Mouse (Mus musculus) stomach, embryonic 15.5 days (tissue): ENCODE measurements around the gene Ppif. TPM values are rescaled to one million over a fixed set of nuclear protein-coding genes. Genes with fewer than 3 reads are reported as not detected.
A peak's percentile ranks its signal among the peaks of the same experiment; 100 is the strongest.

ENCODE experiments used
- ATAC-seq: fragments of 200-750 bp; cut with Nextera tagmentation; 2 replicates; pipeline ENCODE4 v1.8.0; 2017; ENCODE audit warnings: low read depth, moderate number of reproducible peaks, moderate TSS enrichment; ENCODE audit not compliant: insufficient read depth, low FRiP score
- H3K27ac ChIP-seq: fragments of 300-500 bp; sonication (generic); 2 replicates; pipeline ENCODE4 v1.5.1; 2015; ENCODE audit warnings: mild to moderate bottlenecking, inconsistent platforms
- H3K27me3 ChIP-seq: fragments of 300-500 bp; sonication (generic); replicated peaks from 2 replicates; pipeline ENCODE4 v1.6.1; 2015; ENCODE audit warnings: inconsistent platforms
- H3K36me3 ChIP-seq: fragments of 300-500 bp; sonication (generic); 2 replicates; pipeline ENCODE4 v1.6.1; 2015; ENCODE audit warnings: inconsistent platforms
- H3K4me1 ChIP-seq: fragments of 300-500 bp; sonication (generic); 2 replicates; pipeline ENCODE4 v1.6.1; 2015; ENCODE audit warnings: inconsistent platforms
- H3K4me2 ChIP-seq: fragments of 300-500 bp; sonication (generic); 2 replicates; pipeline ENCODE4 v1.6.1; 2015; ENCODE audit warnings: mild to moderate bottlenecking, inconsistent platforms
- H3K4me3 ChIP-seq: fragments of 300-500 bp; sonication (generic); replicated peaks from 2 replicates; pipeline ENCODE4 v1.5.1; 2015; ENCODE audit warnings: inconsistent platforms
- H3K9ac ChIP-seq: fragments of 300-500 bp; sonication (generic); 2 replicates; pipeline ENCODE4 v1.6.1; 2015; ENCODE audit warnings: inconsistent platforms
- H3K9me3 ChIP-seq: fragments of 300-500 bp; sonication (generic); 2 replicates; pipeline ENCODE4 v1.6.1; 2016; ENCODE audit warnings: inconsistent platforms
- WGBS: fragments of 180-500 bp; shearing (Covaris S2); methylation state at CpG from one replicate; pipeline ENCODE4 v1.1.7; 2015; 5-methylcytosine and 5-hydroxymethylcytosine counted together
- polyA plus RNA-seq: library from polyadenylated mRNA; unstranded; fragments of >200 nt; fragmentation: Nextera tagmentation; extraction: Ambion mirVana; gene quantifications from 2 replicates; pipeline ENCODE4 v1.2.1, GENCODE M21; 2015

The Ppif gene
- polyA plus RNA-seq, 1 experiment from 2014 or later = 47.7 TPM

DNA sequence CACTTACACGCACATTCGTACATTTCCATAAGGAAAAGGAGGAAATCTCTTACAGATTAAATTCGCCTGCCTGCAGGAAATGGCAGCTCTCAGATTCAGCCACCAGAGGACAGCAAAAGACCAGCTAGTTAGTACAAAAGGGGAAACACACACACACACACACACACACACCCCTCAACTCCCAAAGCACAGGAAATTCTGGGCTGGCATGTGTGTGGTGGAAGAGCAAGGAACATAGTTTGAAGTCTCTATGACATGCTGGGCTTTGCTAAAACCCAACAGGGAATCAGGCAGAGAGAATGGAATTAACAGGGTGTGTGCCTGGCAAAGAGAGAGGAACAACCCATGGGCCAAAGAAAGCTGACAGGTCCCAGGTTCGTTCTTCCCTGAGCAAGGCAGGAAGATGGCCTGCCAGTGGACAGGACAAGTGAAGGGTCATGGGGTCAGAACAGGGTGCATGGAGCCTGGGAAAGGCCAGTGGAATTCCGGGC lies 13.8 kb downstream of the Ppif start:
- peak overlapping the region; percentile 73 for H3K27ac ChIP-seq
- no peaks in the 10 kb centered on the region for H3K36me3 ChIP-seq
- WGBS = 56% methylated on average over 5 of the region's 5 CpGs
- H3K4me1 ChIP-seq = peaks cover 43% of the 10 kb centered on the region
- no peak for ATAC-seq
- H3K27me3 ChIP-seq = no peaks in the 10 kb centered on the region
- H3K9ac ChIP-seq = no peak overlapping the region
- H3K9me3 ChIP-seq = no peaks in the 10 kb centered on the region
- no peak overlapping the region for H3K4me2 ChIP-seq
- H3K4me3 ChIP-seq = no peak overlapping the region

DNA sequence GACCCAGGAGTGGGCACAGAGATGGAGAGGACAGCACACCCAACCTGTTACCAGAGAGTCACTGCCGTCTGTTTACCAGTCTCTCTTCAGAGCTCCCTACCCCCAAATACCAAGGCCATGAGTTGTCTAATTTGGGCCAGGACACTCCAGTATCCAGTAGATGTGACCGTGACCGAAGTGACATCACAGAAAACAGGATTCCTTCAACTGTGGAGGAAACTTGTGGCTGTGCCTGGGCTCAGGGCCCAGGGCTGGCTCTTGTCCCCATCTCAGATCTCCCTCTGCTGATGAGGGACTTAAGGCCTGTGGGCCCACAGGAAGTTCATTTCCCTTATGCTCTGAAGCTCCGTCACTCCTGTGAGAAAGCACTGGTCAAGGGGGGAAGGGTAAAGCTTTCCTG lies 14.5 kb downstream of the Ppif start:
- H3K9ac ChIP-seq = no peak overlapping the region; the same call in 1 of the 2 replicates
- H3K4me1 ChIP-seq = peaks cover 43% of the 10 kb centered on the region
- no peaks in the 10 kb centered on the region for H3K9me3 ChIP-seq
- H3K27me3 ChIP-seq = no peaks in the 10 kb centered on the region
- ATAC-seq = no peak
- H3K4me3 ChIP-seq = no peak overlapping the region
- peak overlapping the region; percentile 73 for H3K27ac ChIP-seq
- WGBS = 52% methylated on average over 4 of the region's 4 CpGs
- H3K4me2 ChIP-seq = no peak overlapping the region
- H3K36me3 ChIP-seq = no peaks in the 10 kb centered on the region

DNA sequence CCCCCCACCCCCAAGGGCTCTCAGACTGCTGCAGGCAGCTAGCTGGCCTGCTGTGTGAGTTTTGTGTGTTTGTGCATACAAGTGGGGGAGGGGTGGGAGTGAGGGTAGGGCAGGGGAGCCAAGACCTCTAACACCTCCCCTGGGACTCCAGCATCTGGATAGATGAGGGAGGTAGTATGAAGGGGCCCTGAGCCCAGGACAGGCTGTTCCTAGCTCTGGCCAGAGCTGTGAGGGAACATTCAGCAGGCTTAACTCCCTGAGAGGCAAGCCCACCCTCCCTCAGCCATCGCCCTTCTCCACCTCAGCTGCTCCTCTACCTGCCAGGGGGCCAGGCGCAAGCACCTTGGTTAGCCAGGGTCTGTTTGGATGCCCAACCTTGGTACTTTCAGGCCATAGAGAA lies 15.0 kb downstream of the Ppif start:
- H3K9me3 ChIP-seq = no peaks in the 10 kb centered on the region
- no peak for ATAC-seq
- no peaks in the 10 kb centered on the region for H3K36me3 ChIP-seq
- no peak overlapping the region for H3K4me2 ChIP-seq
- no peaks in the 10 kb centered on the region for H3K27me3 ChIP-seq
- H3K4me1 ChIP-seq = peaks cover 43% of the 10 kb centered on the region
- H3K9ac ChIP-seq = no peak overlapping the region; the same call in 1 of the 2 replicates
- H3K4me3 ChIP-seq = no peak overlapping the region
- WGBS = 80% methylated on average over 2 of the region's 2 CpGs
- peak overlapping the region; percentile 73 for H3K27ac ChIP-seq

- H3K9ac ChIP-seq = no peak overlapping the region
- 31% methylated on average over 4 of the region's 4 CpGs for WGBS
- no peak; the same call in 1 of the 2 replicates for ATAC-seq
- no peaks in the 10 kb centered on the region for H3K36me3 ChIP-seq
- H3K4me2 ChIP-seq = no peak overlapping the region
- H3K9me3 ChIP-seq = no peaks in the 10 kb centered on the region
- no peak overlapping the region for H3K4me3 ChIP-seq
- H3K4me1 ChIP-seq = peaks cover 43% of the 10 kb centered on the region
- H3K27me3 ChIP-seq = no peaks in the 10 kb centered on the region
- H3K27ac ChIP-seq = peak overlapping the region; percentile 83
Observed at GRCm38 (mm10) chr14:25710073-25710472, 16.1 kb downstream of the Ppif start.

DNA sequence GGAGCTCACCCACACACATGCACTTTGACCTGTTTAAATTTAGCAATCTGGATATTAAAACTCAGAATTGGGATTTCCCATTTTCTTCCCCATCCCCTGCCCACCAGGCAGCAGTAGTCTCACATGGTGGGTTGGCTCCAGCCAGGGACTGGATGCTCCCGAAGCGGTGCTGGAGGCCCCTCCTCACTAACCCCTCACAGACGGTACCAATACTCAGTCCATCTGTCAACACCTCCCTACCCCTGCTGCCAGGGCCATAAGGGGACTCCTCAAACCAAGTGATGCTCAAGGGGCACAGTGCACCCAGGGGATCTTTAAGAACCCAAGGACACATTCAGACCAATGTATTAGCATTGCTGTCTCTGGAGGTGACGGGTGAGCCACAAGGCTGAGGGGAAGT lies 16.7 kb downstream of the Ppif start:
- Histone ChIP-seq H3K9ac (no peak overlapping the region), H3K27me3 (no peaks in the 10 kb centered on the region), H3K4me2 (peak overlapping the region; percentile 16; the same call in 1 of the 2 replicates), H3K4me3 (no peak overlapping the region), H3K27ac (peak overlapping the region; percentile 83), H3K36me3 (no peaks in the 10 kb centered on the region), H3K9me3 (no peaks in the 10 kb centered on the region), H3K4me1 (peaks cover 43% of the 10 kb centered on the region)
- ATAC-seq = no peak
- 52% methylated on average over 4 of the region's 4 CpGs for WGBS

- H3K4me2 ChIP-seq = peak overlapping the region; percentile 16
- no peaks in the 10 kb centered on the region for H3K27me3 ChIP-seq
- H3K36me3 ChIP-seq = no peaks in the 10 kb centered on the region
- WGBS = 19% methylated on average over 7 of the region's 7 CpGs
- H3K27ac ChIP-seq = peak overlapping the region; percentile 83
- peak; percentile 68 for ATAC-seq
- no peak overlapping the region for H3K9ac ChIP-seq
- H3K9me3 ChIP-seq = no peaks in the 10 kb centered on the region
- H3K4me1 ChIP-seq = peaks cover 43% of the 10 kb centered on the region
- no peak overlapping the region for H3K4me3 ChIP-seq
Observed at GRCm38 (mm10) chr14:25711177-25711576, 17.2 kb downstream of the Ppif start.

- no peak overlapping the region for H3K4me3 ChIP-seq
- peak overlapping the region; percentile 16; the same call in 1 of the 2 replicates for H3K4me2 ChIP-seq
- ATAC-seq = peak; percentile 48
- 30% methylated on average over 8 of the region's 8 CpGs for WGBS
- no peaks in the 10 kb centered on the region for H3K36me3 ChIP-seq
- H3K27me3 ChIP-seq = no peaks in the 10 kb centered on the region
- no peak overlapping the region for H3K9ac ChIP-seq
- H3K27ac ChIP-seq = peak overlapping the region; percentile 83
- H3K9me3 ChIP-seq = no peaks in the 10 kb centered on the region
- H3K4me1 ChIP-seq = peaks cover 43% of the 10 kb centered on the region
Observed at GRCm38 (mm10) chr14:25711602-25712001, 17.6 kb downstream of the Ppif start.

GRCm38 (mm10) chr14:25713443-25713842 lies 19.5 kb downstream of the Ppif start:
- Histone ChIP-seq H3K27ac (no peak overlapping the region), H3K4me2 (no peak overlapping the region), H3K4me1 (peaks cover 48% of the 10 kb centered on the region), H3K27me3 (no peaks in the 10 kb centered on the region), H3K4me3 (no peak overlapping the region), H3K36me3 (no peaks in the 10 kb centered on the region), H3K9ac (no peak overlapping the region), H3K9me3 (no peaks in the 10 kb centered on the region)
- ATAC-seq = no peak
- WGBS = 31% methylated on average over 4 of the region's 4 CpGs

DNA sequence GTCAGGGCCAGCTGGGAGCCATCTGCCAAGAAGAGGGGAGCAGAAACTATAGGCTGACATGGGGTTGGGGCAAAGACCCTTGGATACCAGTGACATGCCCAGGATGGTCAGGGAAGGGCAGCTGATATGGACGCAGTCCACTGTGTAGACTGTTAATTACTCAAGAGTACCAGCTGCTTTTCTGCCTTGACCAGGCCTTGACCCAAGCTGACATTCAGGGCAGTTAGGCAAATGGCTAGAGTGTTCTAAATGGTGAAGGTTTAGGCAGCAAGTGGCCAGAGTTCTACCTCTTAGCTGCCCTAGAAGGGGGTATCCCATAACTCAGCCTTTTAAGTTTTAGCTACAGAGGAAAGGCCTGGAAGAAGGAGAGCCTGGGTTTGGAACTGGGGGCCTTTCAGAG lies 22.6 kb downstream of the Ppif start:
- H3K9me3 ChIP-seq = no peaks in the 10 kb centered on the region
- H3K27me3 ChIP-seq = no peaks in the 10 kb centered on the region
- H3K27ac ChIP-seq = no peak overlapping the region
- no peak overlapping the region for H3K4me2 ChIP-seq
- peaks cover 32% of the 10 kb centered on the region for H3K4me1 ChIP-seq
- H3K4me3 ChIP-seq = no peak overlapping the region
- H3K9ac ChIP-seq = no peak overlapping the region
- H3K36me3 ChIP-seq = no peaks in the 10 kb centered on the region
- ATAC-seq = no peak
- WGBS = 60% methylated on average over 1 of the region's 1 CpGs

DNA sequence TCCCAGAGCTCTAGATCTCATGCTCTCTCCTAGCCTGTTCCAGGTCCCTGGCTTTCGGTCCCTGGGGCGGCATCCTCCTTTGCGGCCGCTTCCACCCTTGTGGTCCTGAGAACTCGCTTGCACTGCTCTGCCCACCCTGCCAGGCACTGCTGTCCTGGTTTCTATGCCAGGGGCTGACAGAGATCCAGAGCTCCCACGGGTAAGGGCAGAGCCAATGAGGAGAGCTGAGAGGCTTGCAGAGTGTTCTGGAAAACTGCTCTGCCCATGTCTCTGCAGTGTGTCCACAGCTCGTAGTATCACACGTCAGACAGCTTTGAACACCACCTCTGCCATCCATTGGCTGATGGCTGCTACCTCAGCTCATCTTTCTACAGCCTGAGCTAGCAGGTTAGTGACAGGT lies 23.8 kb downstream of the Ppif start:
- no peaks in the 10 kb centered on the region for H3K27me3 ChIP-seq
- no peaks in the 10 kb centered on the region for H3K36me3 ChIP-seq
- no peak for ATAC-seq
- no peak overlapping the region for H3K4me3 ChIP-seq
- H3K9ac ChIP-seq = no peak overlapping the region
- H3K4me2 ChIP-seq = no peak overlapping the region
- H3K9me3 ChIP-seq = no peaks in the 10 kb centered on the region
- H3K4me1 ChIP-seq = peaks cover 27% of the 10 kb centered on the region
- peak overlapping the region; percentile 59 for H3K27ac ChIP-seq
- 80% methylated on average over 8 of the region's 8 CpGs for WGBS

DNA sequence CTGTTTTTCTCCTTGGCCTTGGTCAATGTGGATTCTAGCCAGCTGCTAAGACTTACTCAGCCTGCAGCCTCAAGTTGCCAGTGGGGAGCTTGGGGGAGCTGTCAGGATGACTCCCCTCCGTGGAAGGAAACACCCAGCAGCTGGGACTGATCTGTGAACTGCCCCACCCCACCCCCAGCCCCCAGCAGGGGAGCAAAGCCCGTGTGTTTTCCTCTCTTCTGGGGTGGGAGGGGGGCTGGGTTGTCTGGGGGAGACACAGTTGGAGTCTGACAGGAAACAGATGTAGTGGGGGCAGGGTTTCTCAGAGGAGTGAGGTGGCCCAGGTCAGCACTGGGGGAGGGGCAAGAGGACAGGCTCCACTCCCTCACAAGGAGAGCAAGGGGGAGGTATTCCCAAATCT lies 24.5 kb downstream of the Ppif start:
- Histone ChIP-seq H3K27me3 (no peaks in the 10 kb centered on the region), H3K9me3 (no peaks in the 10 kb centered on the region), H3K9ac (no peak overlapping the region), H3K4me2 (no peak overlapping the region), H3K36me3 (no peaks in the 10 kb centered on the region), H3K4me1 (peaks cover 27% of the 10 kb centered on the region), H3K4me3 (no peak overlapping the region), H3K27ac (peak overlapping the region; percentile 59)
- WGBS = 10% methylated on average over 2 of the region's 2 CpGs
- peak; percentile 75 for ATAC-seq

DNA sequence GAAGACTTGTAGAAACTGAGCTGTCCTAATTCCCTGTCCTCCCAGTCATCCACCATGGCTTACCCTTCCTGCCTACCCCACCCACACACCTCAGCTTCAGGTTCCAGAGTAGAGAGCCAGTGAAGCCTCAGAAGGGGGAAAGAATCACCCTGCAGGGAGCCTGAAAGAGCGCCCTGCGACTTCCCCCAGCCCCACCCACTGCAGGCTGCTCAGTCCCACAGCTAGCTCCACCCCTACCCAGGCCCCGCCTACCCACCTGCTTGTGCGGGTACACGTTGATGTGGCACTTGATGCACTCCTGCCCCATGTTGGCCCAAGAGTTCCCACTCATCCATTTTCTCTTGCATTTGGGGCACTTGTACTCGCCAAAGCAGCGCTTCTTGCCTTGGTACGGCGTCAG lies 25.4 kb downstream of the Ppif start:
- Histone ChIP-seq H3K9ac (no peak overlapping the region), H3K27ac (peak overlapping the region; percentile 59)
- 0 out of 2 replicates have a peak, but pooled peaks have one; percentile 27 for ATAC-seq

More for the DNA sequence above, 25.4 kb downstream of the Ppif start:
- no peaks in the 10 kb centered on the region for H3K27me3 ChIP-seq
- no peaks in the 10 kb centered on the region for H3K36me3 ChIP-seq
- H3K4me2 ChIP-seq = no peak overlapping the region
- WGBS = 55% methylated on average over 9 of the region's 9 CpGs
- peaks cover 29% of the 10 kb centered on the region for H3K4me1 ChIP-seq
- H3K9me3 ChIP-seq = no peaks in the 10 kb centered on the region
- H3K4me3 ChIP-seq = no peak overlapping the region
